Mouse (Mus musculus) erythroblast, embryonic 14.5 days (primary cell): ENCODE measurements around the gene Bcas1. TPM values are rescaled to one million over a fixed set of nuclear protein-coding genes. Genes with fewer than 3 reads are reported as not detected.

Experiments
- H3K27me3 ChIP-seq: 2 replicates; pipeline ENCODE4 v1.6.1; 2012; ENCODE audit warnings: inconsistent platforms; ENCODE audit not compliant: control insufficient read depth
- H3K36me3 ChIP-seq: 2 replicates; pipeline ENCODE4 v1.6.1; 2012; ENCODE audit warnings: mild to moderate bottlenecking, inconsistent platforms; ENCODE audit not compliant: control insufficient read depth
- H3K4me1 ChIP-seq: 2 replicates; pipeline ENCODE4 v1.6.1; 2012; ENCODE audit warnings: inconsistent platforms; ENCODE audit not compliant: control insufficient read depth
- H3K4me3 ChIP-seq: replicated peaks from 2 replicates; pipeline ENCODE3; 2012; ENCODE audit warnings: moderate library complexity, mild to moderate bottlenecking, inconsistent platforms
- H3K9me3 ChIP-seq: 2 replicates; pipeline ENCODE4 v1.6.1; 2012; ENCODE audit warnings: low read length, inconsistent platforms, mixed read lengths; ENCODE audit not compliant: control insufficient read depth
- GATA1 ChIP-seq: IDR thresholded peaks from 2 replicates; pipeline ENCODE4 v1.6.1; 2012; ENCODE audit warnings: low read length, inconsistent platforms, mixed read lengths
- TAL1 ChIP-seq: IDR thresholded peaks from 3 replicates; pipeline ENCODE4 v1.6.1; 2012; ENCODE audit warnings: low read length, inconsistent platforms, mixed read lengths
- polyA plus RNA-seq: library from polyadenylated mRNA; stranded (reverse); fragments of >175 nt; gene quantifications from 2 replicates; pipeline ENCODE4 v1.2.3, GENCODE M21; 2012

Gene Bcas1
- polyA plus RNA-seq, 1 experiment = 0.11 TPM

DNA sequence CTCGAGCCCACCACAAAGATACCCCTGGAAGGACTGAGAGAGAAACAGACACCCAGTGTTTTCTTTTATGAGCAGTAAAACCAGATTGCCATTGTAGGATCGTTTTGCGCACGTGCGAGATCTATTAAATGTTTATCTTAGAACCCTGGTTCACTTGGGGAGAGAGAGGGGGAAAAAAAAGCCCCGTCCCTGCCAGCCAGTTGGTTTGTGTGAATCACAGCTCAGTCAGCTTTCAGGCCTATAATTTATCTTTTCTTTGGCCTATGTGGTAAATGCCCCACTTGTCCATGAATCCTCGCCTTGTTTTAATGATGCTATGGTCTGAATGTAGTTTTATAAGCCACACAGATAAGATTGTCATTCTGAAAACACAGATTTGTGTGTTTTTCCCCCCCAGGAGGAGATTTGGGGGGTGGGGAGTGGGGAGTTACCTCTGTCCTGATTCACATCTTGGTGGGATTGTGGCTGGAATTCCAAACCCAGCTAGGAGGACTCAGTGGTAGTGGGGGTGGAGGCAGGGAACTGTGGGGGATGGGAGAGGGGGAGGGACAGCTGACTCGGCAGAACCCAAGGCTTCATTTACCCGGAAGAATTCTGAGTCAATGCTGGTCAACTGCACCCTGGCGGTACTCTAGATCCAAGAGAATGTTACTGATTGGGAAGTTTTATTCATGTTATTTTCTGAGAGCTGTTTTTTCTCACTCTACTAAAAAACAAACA lies 23.8 kb downstream of the Bcas1 start:
- TF ChIP-seq TAL1 (no peak), GATA1 (no peak)

GRCm38 (mm10) chr2:170401211-170401799 lies 26.3 kb downstream of the Bcas1 start:
- Histone ChIP-seq H3K4me3 (no peak overlapping the region), H3K36me3 (no peaks in the 10 kb centered on the region), H3K9me3 (no peaks in the 10 kb centered on the region), H3K4me1 (no peaks in the 10 kb centered on the region), H3K27me3 (peaks cover 2% of the 10 kb centered on the region; the same call in 1 of the 2 replicates)
- TF ChIP-seq GATA1 = no peak
- no peak for TF ChIP-seq TAL1

More for the DNA sequence above, 23.8 kb downstream of the Bcas1 start:
- Histone ChIP-seq H3K9me3 (no peaks in the 10 kb centered on the region), H3K4me3 (no peak overlapping the region), H3K4me1 (no peaks in the 10 kb centered on the region), H3K36me3 (no peaks in the 10 kb centered on the region), H3K27me3 (peaks cover 4% of the 10 kb centered on the region)

DNA sequence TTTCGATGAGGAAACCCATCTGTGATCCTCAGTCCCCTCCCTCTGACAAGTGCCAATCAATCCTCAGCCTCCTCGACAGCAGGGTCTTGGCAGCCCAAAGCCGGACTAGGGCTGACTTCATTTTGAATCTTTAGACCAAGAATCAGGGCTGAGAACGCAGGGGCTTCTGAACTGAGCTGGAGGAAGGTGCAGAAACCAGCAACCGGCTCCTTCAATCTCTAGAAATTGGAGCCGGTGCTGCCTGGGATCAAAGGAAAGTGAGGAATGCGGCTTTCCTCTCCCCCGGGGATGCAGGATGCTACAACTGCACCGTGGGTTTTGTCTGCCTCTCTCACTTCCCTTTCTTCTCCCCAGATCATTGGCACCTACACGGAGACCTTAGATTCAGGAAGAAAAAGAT lies 27.0 kb downstream of the Bcas1 start:
- no peak overlapping the region for H3K4me3 ChIP-seq
- no peaks in the 10 kb centered on the region for H3K4me1 ChIP-seq
- H3K36me3 ChIP-seq = no peaks in the 10 kb centered on the region
- TF ChIP-seq TAL1 = no peak
- H3K27me3 ChIP-seq = peaks cover 2% of the 10 kb centered on the region; the same call in 1 of the 2 replicates
- H3K9me3 ChIP-seq = peaks cover 2% of the 10 kb centered on the region

- Histone ChIP-seq H3K4me3 (no peak overlapping the region), H3K4me1 (no peaks in the 10 kb centered on the region), H3K9me3 (peaks cover 12% of the 10 kb centered on the region), H3K36me3 (no peaks in the 10 kb centered on the region), H3K27me3 (no peaks in the 10 kb centered on the region)
- TF ChIP-seq TAL1 (no peak), GATA1 (no peak)
Measured at GRCm38 (mm10) chr2:170391994-170392393, 35.7 kb downstream of the Bcas1 start.

DNA sequence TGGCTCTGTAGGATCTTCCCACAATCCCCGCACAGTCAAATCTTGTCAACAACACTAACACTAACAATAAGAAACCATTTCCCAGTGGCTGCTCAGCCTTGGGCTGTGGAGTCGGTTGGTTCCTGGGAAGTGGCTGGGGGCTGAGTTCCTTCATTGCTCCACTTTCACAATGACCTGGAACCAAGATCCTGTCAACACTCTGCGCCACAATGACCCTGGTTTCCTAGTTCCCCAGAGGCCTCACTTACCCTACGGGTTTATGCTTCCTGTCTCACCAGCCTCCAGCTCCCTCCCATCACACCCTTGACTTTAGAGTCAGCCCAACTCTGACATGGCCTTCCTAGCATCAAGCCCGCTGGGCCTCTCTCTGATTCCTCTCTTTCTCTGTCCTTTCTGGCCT lies 39.3 kb downstream of the Bcas1 start:
- Histone ChIP-seq H3K4me3 (no peak overlapping the region), H3K27me3 (no peaks in the 10 kb centered on the region), H3K9me3 (peaks cover 4% of the 10 kb centered on the region), H3K36me3 (no peaks in the 10 kb centered on the region), H3K4me1 (no peaks in the 10 kb centered on the region)
- TF ChIP-seq TAL1 (no peak), GATA1 (no peak)

- Histone ChIP-seq H3K4me3 (no peak overlapping the region), H3K36me3 (no peaks in the 10 kb centered on the region), H3K9me3 (peaks cover 9% of the 10 kb centered on the region), H3K27me3 (no peaks in the 10 kb centered on the region), H3K4me1 (no peaks in the 10 kb centered on the region)
- no peak for TF ChIP-seq GATA1
Measured at GRCm38 (mm10) chr2:170385556-170385955, 42.1 kb downstream of the Bcas1 start.

GRCm38 (mm10) chr2:170384770-170385169 lies 42.9 kb downstream of the Bcas1 start:
- H3K36me3 ChIP-seq = no peaks in the 10 kb centered on the region
- H3K27me3 ChIP-seq = no peaks in the 10 kb centered on the region
- H3K4me3 ChIP-seq = no peak overlapping the region
- peaks cover 13% of the 10 kb centered on the region for H3K9me3 ChIP-seq
- TF ChIP-seq GATA1 (no peak), TAL1 (no peak)
- no peaks in the 10 kb centered on the region for H3K4me1 ChIP-seq

- Histone ChIP-seq H3K4me1 (no peaks in the 10 kb centered on the region), H3K4me3 (no peak overlapping the region), H3K27me3 (no peaks in the 10 kb centered on the region), H3K36me3 (no peaks in the 10 kb centered on the region), H3K9me3 (no peaks in the 10 kb centered on the region; the same call in 1 of the 2 replicates)
- no peak for TF ChIP-seq GATA1
- TF ChIP-seq TAL1 = no peak
Measured at GRCm38 (mm10) chr2:170373391-170373790, 54.3 kb downstream of the Bcas1 start.

- Histone ChIP-seq H3K4me1 (no peaks in the 10 kb centered on the region), H3K36me3 (no peaks in the 10 kb centered on the region), H3K9me3 (peaks cover 11% of the 10 kb centered on the region), H3K27me3 (no peaks in the 10 kb centered on the region), H3K4me3 (no peak overlapping the region)
- TF ChIP-seq GATA1 = no peak
- TF ChIP-seq TAL1 = no peak
Measured at GRCm38 (mm10) chr2:170365676-170366075, 62.0 kb downstream of the Bcas1 start.
